Mouse (Mus musculus) embryo, embryonic 9.5 days (tissue): ENCODE results near the gene AA986860.

ENCODE experiments used
- DNase-seq: peaks from one replicate; pipeline ENCODE4 v3.0.0-alpha.2; 2017; ENCODE audit errors: extremely low spot score

The AA986860 gene

DNA sequence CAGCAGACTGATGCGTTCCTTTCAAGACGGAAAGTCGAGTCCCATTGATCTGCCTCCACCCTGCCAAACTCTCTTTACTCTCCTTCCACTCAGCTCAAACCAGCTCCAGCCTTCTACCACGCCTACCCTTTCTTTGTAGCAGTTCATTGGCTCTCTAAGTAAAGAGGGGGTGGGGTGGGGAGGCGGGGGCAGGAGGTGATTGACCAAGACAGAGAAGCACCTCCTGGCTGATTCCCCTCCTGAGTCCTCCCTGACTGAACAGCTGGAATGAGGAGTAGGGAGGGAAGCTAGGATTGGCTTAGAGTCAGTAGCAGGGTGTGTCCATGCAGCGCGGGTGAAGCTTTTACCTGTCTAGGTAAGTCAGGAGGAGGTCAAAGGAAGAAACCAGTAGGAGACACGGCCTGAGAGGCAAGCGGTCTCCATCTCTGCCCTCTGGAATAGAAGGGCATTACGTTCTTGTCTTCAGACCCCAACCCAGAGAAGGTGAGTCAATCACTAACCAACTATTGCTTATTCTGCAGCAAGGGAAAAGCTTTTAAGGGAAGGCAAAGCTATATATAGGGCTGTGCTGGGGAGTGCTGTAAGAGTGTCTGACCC is at the start of gene AA986860:
Gene AA986860 (plus strand): TSS at position 236 of the 597 bp plus-strand sequence.
- DNase-seq: peak; percentile 62

DNA sequence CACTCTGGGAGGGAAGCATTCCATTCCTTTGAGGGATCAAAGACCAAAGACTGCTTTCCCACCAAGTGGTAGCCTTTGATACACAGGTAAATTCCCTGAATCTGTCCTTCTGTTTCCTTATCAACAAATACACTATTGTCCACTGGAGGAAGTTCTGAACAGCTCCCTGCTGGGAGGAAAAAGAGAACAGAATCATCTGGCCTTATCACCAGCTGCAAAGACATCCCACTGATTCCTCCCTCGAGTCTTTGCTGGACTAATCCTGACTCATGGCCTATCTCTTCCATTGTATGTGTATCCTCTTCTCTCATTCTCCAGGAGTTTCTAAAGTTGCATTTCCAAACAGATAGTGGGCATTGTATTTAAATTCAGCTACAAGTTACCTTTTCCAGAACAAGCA is 47.9 kb upstream of the AA986860 start:
- no peak for DNase-seq

DNA sequence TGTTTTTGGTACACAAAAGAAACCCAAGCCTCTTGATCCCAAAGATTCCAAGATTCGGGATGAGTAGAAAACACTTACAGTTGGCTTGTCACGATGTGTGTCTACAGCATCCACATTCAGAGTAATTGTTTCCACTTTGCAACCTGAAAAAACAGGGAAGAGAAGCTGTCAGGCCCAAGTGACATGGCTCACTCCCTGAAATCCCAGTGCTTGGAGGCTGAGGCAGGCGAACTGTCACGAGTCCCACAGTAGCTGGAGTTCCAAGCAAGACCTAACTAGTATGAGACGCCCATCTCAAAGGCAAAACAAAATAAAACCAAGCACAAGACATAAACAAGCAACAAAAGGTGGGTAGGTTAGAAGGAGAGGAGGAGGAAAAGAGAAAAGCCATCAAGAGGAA is 33.2 kb upstream of the AA986860 start:
- no peak for DNase-seq

DNA sequence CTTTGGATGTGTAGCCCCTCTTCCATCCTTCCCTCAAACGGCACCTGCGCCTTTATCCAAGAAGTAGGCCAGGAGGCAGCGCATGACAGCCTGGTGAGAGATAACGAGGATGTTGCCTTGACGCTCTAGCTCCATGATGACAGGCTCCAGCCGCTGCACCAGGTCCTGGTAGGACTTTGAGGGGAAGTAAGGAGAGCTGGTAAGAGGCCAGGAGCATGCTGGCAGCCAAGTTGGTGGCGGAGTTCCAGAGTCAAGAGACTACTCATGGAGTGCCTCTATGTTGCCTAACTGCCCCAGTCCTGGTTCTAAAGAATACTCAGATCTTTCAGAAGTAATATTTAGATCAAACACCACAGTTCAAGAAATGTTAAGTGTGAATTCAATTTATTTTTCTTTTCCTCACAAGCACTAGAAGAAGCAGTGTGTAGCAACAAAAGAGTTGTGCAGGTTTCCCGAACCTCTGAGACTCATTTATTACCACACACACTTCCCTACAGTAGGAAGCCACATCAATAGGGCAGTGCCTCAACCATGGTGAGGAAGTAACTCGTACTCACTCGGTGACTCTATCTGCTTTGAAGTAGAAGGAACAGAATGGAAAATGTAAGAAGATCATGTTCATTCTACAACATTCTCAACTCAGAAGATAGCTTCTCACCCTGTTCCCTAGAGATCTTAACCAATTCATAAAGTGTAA is 31.7 kb upstream of the AA986860 start:
- DNase-seq: no peak

DNA sequence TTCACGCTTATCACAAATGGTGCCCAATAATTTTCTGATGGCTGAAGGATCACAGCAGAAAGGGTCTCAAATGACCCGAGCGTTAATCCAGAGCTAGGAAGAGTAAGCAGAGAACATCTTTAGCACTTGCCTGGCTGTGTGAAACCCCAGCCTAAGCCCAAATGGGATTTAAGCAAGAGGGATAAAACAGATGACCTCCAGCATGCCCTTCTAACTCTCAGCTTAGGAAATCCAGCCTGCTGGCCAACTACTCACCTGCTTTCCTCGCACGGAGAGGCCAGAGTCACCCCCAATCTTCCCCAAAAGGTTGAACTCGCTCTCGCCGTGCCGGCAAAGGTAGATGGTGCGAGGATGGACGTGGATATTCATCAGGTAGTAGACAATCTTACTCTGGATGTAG is 29.8 kb upstream of the AA986860 start:
- no peak for DNase-seq

DNA sequence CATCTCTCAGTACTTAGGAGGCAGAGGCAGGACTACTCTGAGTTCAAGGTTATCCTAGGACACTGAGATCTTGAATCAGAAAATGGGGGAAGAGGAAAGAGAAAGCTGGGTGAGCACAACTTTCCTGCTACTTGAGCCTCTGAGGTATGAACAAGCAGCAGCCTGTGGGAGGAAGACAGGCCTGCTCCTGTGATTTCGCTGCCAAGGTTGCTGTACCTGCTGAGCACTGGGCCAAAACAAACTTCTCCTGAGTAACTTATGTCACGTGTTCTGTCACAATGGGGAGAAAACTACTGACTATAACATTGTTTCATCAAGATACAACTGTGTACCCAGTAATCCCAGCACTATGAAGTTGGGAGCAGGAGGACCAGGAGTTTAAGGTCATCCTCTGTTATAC is 28.2 kb upstream of the AA986860 start:
- no peak for DNase-seq

DNA sequence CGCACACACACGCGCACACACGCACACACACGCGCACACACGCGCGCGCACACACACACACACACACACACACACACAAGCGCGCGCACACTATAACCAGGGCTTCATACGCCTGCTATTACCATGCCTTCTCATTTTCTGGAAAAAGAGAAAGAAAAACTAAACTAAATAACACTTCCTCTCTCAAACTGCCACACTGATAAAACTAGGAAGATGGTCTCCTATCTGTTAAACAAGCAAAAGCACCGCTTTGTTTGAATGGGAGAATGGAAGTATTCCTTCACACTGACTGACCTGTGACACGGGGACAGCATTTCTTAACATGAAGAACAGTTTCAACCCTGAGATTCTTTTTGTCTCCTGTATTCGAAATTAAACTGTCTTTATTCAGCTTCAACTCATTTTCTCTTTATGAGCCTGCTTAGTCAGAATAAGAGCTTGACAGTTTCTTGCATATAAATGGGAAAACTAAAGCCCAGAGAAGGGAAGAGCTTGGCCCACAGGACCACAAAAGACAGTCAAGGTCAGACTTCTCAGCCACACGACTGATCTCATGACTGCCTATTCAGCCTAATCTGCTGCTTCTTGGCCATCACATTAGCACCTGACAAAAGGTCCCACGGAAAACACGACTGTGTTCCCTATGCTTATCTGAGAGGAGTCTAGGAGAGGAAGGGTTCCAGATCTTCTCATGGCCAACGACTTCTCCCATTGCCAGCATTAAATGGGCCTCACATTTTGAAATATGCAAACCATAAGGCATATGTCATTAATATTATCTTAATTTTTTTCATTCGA is 21.3 kb upstream of the AA986860 start:
- no peak for DNase-seq

DNA sequence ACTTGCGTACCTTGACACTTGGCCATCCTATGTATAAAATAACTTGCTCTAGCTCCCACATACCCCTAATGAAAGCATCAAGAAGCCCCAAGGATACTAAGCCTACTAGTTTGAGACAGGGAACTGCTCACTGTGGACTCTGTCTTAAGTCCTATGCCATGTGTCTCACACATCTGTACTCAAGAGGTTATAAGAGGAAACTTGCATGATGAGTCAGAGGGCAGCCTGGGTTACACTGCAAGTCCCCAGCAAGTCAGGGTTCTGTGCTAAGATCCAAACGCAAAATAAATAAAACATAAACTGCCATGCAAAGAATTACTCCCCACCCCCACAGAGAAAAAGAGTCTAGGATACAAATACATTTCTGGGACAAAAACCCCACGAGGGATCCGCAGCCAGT is 17.7 kb upstream of the AA986860 start:
- no peak for DNase-seq

DNA sequence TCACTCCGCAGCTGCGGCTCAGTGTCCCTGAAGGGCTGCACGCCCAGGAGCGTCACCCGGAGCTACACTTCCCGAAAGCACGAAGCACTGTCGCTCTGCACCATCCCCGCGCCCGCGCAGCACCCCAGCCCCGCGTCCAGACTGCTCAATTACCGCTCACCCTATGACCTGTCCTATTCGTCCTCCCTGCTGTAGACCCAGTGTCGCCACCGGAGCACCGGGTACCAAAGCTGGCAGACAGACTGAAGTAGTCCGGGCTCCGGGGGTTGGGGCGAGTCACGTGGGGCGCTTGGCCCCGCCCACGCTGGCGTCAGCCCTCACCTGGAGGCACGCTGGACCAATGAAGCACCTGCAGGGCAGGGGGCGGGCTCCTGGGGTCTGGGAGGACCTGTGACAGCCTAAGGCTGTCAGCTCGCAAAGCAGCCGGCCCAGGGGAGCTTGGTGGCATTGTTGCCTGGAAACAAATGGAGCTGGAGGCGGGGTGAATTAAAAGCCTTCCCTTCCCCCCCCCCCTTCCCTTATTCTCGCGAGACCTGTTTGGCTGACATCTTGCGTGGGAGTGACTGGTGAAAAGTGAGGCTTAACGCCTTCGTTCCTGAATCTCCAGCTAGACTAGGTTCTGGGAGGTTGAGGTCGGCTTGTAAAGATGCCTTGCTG is 16.1 kb upstream of the AA986860 start, which contains the start of gene Gm29427:
Gene Gm29427 (minus strand): TSS at position 239 of the 657 bp plus-strand sequence.
- peak; percentile 90 for DNase-seq

DNA sequence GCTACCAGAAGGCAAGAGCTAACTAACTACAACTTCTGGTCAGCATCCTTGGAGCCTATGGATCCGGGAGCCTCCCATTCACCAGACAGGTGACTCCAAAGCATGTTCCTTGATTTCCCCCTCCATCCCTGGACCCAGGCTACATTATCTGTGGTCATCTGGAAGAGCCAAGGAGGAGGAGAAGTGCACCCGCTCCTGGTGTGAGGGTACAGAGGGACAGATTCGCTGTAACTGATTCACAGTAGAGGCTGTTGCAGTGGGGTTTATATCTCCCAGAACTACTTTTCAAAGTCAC is 15.6 kb upstream of the AA986860 start:
- DNase-seq: no peak

DNA sequence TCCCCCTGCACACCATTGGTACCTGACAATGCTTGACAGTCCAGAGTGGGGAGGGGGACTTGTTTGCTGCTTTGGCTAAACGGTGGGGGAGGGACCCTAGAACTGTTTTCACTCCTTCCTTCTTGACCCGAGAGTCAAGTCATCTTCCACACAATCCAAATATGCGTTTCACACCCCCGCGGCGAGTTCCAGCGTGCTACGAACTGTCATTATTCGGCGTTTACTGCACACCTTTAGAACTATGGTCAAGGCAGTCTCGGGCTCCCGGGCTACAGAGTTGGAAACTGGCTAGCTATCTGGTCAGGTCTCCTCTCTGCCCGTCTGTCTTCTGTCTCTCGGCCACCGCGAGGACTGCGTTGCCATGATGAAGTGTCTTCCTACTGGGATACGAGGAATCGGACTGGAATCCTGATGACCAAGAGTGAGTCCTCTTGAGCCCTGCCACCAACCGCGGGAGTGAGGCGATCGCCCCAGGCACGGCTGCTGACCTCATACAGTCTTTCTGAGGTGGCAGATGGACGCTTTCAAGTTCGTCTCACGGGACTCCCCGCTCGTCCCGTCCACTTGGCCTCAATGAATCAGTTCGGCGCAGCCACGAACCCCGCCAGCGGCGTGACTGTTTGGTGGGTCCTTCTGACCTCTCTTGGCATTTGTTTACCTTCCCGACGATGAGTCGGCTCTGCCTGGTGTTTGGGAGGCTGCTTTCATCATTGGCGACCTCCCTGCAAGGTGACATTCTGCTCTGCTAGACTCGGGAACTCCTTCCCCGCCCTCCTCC is 15.1 kb upstream of the AA986860 start:
- DNase-seq: peak; percentile 20

DNA sequence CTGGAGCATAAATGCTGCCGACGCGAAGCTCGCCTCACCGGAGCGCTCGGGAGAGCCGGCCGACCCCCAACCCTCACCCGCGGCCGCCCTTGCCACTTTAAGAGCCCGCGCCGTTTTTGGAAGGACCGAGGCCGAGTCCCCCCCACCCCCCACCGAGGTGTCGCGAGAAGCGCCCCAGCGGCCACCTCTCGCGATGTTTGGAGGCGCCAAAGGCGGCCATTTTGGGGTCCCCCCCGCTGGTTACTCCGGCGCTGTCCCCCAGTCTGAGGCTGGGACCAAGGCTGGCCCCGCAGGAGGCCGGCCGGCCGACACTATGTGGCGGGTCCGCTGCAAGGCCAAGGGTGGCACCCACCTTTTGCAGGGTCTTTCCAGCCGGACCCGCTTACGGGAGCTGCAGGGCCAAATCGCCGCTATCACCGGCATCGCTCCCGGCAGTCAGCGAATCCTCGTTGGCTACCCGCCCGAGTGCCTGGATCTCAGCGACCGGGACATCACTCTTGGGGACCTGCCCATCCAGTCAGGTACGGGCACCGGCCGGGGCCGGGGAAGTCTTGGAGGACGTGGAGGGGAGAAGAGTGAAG is 14.4 kb upstream of the AA986860 start, which contains the start of gene Yod1:
Gene Yod1 (plus strand): TSS at position 37 of the 581 bp plus-strand sequence.
- peak; percentile 92 for DNase-seq

DNA sequence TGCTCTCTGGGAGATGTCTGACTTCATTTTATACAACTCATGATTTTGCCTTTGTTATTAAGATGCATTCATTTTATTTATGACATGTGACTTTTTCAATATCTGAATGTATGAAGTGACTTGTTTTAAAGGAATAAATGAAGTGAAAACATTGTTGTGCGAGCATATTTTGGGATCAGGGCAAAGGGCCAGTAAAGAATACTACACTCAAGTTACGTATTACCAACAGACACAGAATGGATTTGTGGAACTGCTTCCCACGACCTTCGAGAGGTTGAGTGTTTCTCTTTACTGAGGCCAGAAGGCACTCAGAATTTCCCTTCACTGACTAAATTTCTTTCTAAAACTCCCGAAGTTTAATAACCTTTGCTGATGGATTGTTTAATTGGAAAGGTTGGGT is 7.6 kb upstream of the AA986860 start:
- DNase-seq: no peak

DNA sequence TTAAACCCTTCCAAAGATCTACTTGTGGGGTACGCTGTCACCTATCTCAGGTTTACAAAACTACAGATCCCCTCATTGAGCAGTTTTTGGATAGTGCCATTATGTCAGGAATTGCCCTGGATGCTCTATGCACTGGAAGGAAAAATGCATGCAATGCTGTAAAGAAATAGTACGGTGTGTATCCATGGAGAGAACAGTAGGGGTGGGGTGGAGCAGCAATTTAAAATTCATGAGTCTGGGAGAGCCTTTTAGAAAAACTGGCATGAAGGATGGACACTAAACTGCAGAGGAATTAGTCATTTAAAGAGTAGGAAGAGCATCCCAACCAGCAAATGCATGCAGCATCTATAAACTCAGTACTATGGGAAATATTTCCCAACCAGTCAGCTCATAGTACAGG is 5.4 kb upstream of the AA986860 start:
- DNase-seq: no peak

DNA sequence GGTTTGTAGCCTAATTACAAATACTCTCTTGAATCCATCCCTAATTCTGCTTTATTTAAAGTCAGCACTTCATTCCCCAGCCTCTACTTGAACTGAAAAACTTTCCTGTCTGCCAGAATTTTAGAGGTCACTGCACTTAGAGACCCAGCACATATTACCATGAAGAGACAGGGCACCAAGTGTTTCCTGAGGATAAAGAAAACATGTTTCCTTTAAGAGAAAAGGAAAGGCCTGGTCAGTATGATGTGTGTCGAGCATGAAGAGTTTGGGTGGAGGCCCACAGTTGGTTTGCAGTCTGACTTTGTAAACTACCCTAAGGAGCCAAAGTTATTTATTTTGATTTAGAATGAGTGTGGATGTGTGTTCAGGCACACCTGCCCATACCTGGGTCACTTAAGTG is 3.7 kb upstream of the AA986860 start:
- DNase-seq: no peak

DNA sequence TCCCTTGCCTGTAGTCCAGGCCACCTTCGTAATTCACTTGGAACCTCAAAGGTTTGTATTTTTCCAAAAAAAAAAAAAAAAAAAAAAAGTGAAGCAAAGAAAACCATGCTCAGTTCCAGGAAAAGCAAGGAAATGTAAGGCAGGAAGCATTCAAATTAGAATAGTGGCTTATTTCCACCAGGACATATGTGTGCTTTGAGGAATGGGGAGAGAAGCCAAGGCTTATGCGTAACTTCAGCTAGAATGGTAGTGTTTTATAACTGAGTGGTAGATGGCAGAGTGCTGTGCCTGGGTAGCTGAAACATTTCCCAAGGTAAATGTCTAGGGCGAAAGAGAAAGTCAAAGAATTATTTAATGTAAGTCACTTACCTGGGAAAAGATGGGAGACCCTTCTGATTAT is 3.1 kb upstream of the AA986860 start:
- DNase-seq: no peak

DNA sequence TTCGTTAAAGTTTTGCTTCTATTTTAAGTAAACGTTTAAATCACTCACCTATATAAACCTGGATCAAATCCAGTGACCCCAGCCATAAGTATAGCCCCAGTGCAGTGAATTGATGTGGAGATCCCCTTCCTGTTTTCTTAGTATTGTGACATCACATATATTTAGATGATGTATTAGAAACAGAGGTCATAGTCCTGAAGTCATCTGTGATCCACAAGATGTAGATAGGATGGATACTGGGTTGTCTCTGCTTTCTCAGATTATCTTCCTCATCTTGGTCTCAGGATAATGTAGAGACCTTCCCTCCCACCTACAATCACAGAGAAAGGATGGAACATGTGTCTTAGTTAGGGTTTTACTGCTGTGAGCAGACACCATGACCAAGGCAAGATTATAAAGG is 2.6 kb upstream of the AA986860 start, which contains the start of gene Pfkfb2:
Gene Pfkfb2 (minus strand): TSS at position 101 of the 400 bp plus-strand sequence.
- no peak for DNase-seq

DNA sequence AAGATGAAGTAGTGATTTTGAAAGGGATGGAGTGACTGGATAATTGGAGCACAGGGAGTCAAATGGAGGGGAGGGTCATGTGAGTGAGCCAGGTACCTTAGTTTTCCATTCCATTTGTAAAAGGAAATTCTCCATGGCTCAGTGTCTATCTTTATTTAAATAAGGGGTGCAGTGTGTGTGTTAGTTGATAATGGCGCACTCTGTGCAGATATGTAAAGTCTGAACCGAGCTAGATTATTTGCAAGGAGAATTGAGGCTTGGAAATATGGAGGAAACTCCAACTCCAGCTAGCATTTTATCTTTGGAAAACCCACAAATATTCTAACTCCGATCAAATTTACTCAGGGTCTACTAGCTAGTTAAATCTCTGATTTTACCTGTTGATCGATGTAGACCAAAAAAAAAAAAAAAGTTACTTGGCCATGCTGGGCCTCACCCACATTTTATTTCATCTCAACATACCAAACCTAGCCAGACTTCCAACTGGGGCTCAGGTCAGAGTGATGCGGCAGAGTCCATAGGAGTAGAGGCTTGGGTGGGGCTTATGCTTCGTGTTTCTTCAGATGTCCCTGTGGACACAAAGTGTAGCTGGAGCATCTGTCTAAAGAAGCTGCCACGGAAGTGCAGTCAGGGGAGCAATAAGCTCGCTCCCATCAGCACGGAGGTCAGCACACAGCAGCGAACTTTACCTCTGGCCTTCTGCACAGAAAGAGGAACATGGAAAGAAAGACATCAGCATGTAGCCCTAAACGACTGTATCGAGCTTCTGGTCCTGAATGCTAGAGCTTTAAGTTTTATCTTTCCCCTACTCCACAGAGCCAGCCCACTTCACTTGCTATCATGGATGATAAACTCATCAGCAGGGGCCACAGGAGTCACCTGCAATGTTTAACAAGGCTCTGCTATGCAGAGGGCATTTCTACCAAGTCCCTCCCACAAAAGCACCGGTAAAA is 1.2 kb downstream of the AA986860 start:
- DNase-seq: no peak

DNA sequence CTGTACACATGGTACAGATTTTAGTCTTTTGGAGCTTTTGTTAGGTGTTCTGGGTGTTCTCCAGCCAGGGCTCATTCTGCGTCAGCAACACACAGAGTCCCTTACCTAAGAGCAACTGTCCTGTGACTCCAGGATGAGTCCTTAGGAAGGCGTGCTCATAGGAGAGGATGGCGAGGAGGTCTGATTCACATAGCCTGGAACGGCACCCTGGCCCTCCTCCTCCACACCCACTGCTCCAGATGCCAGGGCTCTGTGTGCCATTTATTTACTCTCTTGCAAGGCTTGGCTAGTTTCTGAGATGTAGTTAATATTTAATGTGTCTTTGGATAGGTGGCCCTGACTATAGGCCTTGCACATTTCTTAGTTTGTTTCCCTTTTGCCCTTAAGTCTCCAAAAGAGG is 1.9 kb downstream of the AA986860 start:
- DNase-seq: no peak

DNA sequence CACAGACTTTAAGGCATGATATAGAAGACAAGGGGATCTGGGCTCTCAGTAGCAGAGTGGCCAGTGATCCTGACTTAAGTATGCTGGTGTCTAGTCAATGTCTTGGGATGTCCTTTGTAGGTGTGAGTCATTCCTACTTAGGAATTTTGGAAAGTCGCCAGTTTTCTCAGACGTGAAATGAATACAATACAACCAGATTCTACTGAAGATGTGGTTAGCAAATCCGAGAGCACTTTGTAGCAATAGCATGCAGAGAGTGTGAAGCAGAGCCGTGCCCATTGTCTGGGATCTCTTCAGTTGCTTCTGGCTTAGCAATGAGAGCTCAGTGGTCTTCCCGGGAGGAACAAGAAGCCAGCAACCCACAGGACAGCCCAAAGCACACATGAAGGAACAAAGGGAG is 2.7 kb downstream of the AA986860 start:
- no peak for DNase-seq
